Mouse (Mus musculus) telencephalon, adult 2 months (tissue): ENCODE results near the gene Pnma5.
"Not testable (repeated sequence)": the region's sequence is repeated elsewhere in the genome, so short reads cannot be mapped to it uniquely, and the experiment has no call there.

Source experiments
- DNase-seq: peaks from one replicate; pipeline ENCODE4 v3.0.0-alpha.2; 2011; ENCODE audit warnings: low read depth, low spot score

Pnma5 gene

GRCm38 (mm10) chrX:73037003-73037402 lies at the start of gene Pnma5:
TSS of gene Pnma5 (minus strand) at chrX:73037103.
- DNase-seq: no peak

GRCm38 (mm10) chrX:73082267-73083055 lies 45.6 kb upstream of the Pnma5 start, which contains the start of gene Xlr4a:
TSS of gene Xlr4a (minus strand) at chrX:73082478.
- DNase-seq: not testable (repeated sequence)

- not testable (repeated sequence) for DNase-seq
Observed at GRCm38 (mm10) chrX:73066765-73067312, 29.9 kb upstream of the Pnma5 start.

- DNase-seq: no peak
Observed at GRCm38 (mm10) chrX:73064415-73064793, 27.5 kb upstream of the Pnma5 start, which contains the start of gene Pnma3. TSS of gene Pnma3 (plus strand) at chrX:73064787.

- no peak for DNase-seq
Observed at GRCm38 (mm10) chrX:73063512-73064414, 26.9 kb upstream of the Pnma5 start.

GRCm38 (mm10) chrX:73062323-73062722 lies 25.4 kb upstream of the Pnma5 start:
- DNase-seq: no peak

- DNase-seq: no peak
Observed at GRCm38 (mm10) chrX:73061528-73061927, 24.6 kb upstream of the Pnma5 start.

- peak; percentile 85 for DNase-seq
Observed at GRCm38 (mm10) chrX:73053860-73054563, 17.1 kb upstream of the Pnma5 start.

GRCm38 (mm10) chrX:73039666-73040065 lies 2.8 kb upstream of the Pnma5 start:
- DNase-seq: no peak

- DNase-seq: no peak
Observed at GRCm38 (mm10) chrX:73038831-73039230, 1.9 kb upstream of the Pnma5 start.

- no peak for DNase-seq
Observed at GRCm38 (mm10) chrX:73012846-73013245, 24.1 kb downstream of the Pnma5 start.

GRCm38 (mm10) chrX:73007597-73008479 lies 29.1 kb downstream of the Pnma5 start:
- peak; percentile 91 for DNase-seq

GRCm38 (mm10) chrX:73005678-73006077 lies 31.2 kb downstream of the Pnma5 start:
- DNase-seq: no peak

- no peak for DNase-seq
Observed at GRCm38 (mm10) chrX:73003110-73003509, 33.8 kb downstream of the Pnma5 start.

- no peak for DNase-seq
Observed at GRCm38 (mm10) chrX:72995542-72995941, 41.4 kb downstream of the Pnma5 start.

- no peak for DNase-seq
Observed at GRCm38 (mm10) chrX:72992291-72992919, 44.5 kb downstream of the Pnma5 start.

GRCm38 (mm10) chrX:72990581-72990980 lies 46.3 kb downstream of the Pnma5 start:
- no peak for DNase-seq

GRCm38 (mm10) chrX:72988431-72988830 lies 48.5 kb downstream of the Pnma5 start:
- no peak for DNase-seq

GRCm38 (mm10) chrX:72987520-72987905 lies 49.4 kb downstream of the Pnma5 start:
- no peak for DNase-seq
